Comparison of ENCODE assay signal across 8 mouse cellular contexts in the genomic region with DNA sequence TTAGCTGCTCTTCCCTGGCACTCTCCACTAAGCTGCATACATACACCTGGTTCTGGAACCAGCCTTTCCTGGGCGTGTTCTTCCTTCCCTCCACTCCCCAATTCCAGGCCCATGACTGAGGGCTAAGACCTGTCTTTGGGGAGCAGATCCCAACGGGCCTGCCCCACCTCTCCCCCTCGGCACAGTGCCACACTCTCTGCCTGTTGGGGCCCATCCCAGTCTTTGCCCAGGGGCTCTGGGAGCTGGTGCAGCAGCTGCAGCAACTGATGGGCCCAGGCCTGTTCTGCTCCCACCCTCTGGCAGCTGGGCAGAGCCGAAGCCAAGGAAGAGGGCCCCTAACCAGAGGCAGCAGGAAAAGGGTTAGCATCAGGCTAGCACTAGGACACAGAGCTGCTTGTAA. TPM values are rescaled to one million over a fixed set of nuclear protein-coding genes. Genes with fewer than 3 reads are reported as not detected.
DNase-seq lines count a peak whose midpoint lies in the region; ATAC-seq and TF ChIP-seq lines count a peak whose summit lies in the region.

No protein-coding gene starts in this region.

- peaks cover 54% of the 10 kb centered on the region for H3K4me1 ChIP-seq in lung, embryonic 15.5 days
- peaks cover 65% of the 10 kb centered on the region for H3K4me1 ChIP-seq in forebrain, embryonic 15.5 days
- H3K4me1 ChIP-seq in limb, embryonic 14.5 days (ENCODE audit: control insufficient read depth, insufficient read depth, low read length) = peaks cover 31% of the 10 kb centered on the region
- peaks cover 39% of the 10 kb centered on the region for H3K4me1 ChIP-seq in stomach, embryonic 14.5 days (ENCODE audit: control insufficient read depth, insufficient read depth, low read length)
- peaks cover 24% of the 10 kb centered on the region for H3K4me1 ChIP-seq in thymus, adult 2 months (replicated peaks; ENCODE audit: control insufficient read depth, insufficient read depth, low read length)
- no peaks in the 10 kb centered on the region for H3K4me1 ChIP-seq in cerebellum, adult 2 months (ENCODE audit: control insufficient read depth, insufficient read depth, low read length)

- H3K9ac ChIP-seq in lung, embryonic 15.5 days = peak overlapping the region; percentile 94
- peak overlapping the region; percentile 27; the same call in 1 of the 2 replicates for H3K9ac ChIP-seq in forebrain, embryonic 15.5 days (replicated peaks)
- H3K9ac ChIP-seq in limb, embryonic 14.5 days (ENCODE audit: low read depth, low read length, severe bottlenecking) = peak overlapping the region; percentile 21
- H3K9ac ChIP-seq in stomach, embryonic 14.5 days (replicated peaks; ENCODE audit: low read depth, low read length) = no peak overlapping the region

- no peak for DNase-seq in lung, postnatal 25 days (ENCODE audit: low spot score)
- DNase-seq in limb, embryonic 14.5 days (ENCODE audit: low spot score) = peak; percentile 71
- no peak for DNase-seq in left cerebral cortex, adult 2 months (ENCODE audit: extremely low spot score in 1 of 2, low spot score in 2 of 2)
- no peak for DNase-seq in thymus, adult 2 months
- DNase-seq in cerebellum, adult 2 months = no peak

- TF ChIP-seq CTCF in left cerebral cortex, adult 2 months (IDR thresholded peaks at IDR 0.05) = no peak
- no peak for TF ChIP-seq CTCF in thymus, adult 2 months (IDR thresholded peaks at IDR 0.05; ENCODE audit: borderline replicate concordance, control insufficient read depth, extremely low read depth, insufficient read depth, low read length, poor library complexity)
- TF ChIP-seq CTCF in cerebellum, adult 2 months (IDR thresholded peaks at IDR 0.05; ENCODE audit: borderline replicate concordance, insufficient read depth, low read depth, low read length) = no peak

- 16% methylated on average over 4 of the region's 4 CpGs for WGBS in lung, embryonic 15.5 days
- 3% methylated on average over 4 of the region's 4 CpGs for WGBS in forebrain, embryonic 15.5 days
- 7% methylated on average over 4 of the region's 4 CpGs for WGBS in limb, embryonic 14.5 days
- 15% methylated on average over 4 of the region's 4 CpGs for WGBS in stomach, embryonic 14.5 days
- 78% methylated on average over 4 of the region's 4 CpGs for WGBS in thymus, adult 2 months
- WGBS in cerebellum, adult 2 months = 31% methylated on average over 4 of the region's 4 CpGs

- peak overlapping the region; percentile 81 for H3K4me3 ChIP-seq in lung, embryonic 15.5 days
- peak overlapping the region; percentile 64 for H3K4me3 ChIP-seq in forebrain, embryonic 15.5 days
- H3K4me3 ChIP-seq in limb, embryonic 14.5 days (replicated peaks; ENCODE audit: low read length) = peak overlapping the region; percentile 96
- peak overlapping the region; percentile 93 for H3K4me3 ChIP-seq in stomach, embryonic 14.5 days (ENCODE audit: low read depth, low read length)
- no peak overlapping the region for H3K4me3 ChIP-seq in left cerebral cortex, adult 2 months
- no peak overlapping the region for H3K4me3 ChIP-seq in thymus, adult 2 months (ENCODE audit: control insufficient read depth, insufficient read depth, low read length)
- no peak overlapping the region for H3K4me3 ChIP-seq in cerebellum, adult 2 months (replicated peaks; ENCODE audit: insufficient read depth, low read depth, low read length)

- no peaks in the 10 kb centered on the region for H3K27me3 ChIP-seq in lung, embryonic 15.5 days
- peaks cover 5% of the 10 kb centered on the region; the same call in 1 of the 2 replicates for H3K27me3 ChIP-seq in forebrain, embryonic 15.5 days
- no peaks in the 10 kb centered on the region for H3K27me3 ChIP-seq in limb, embryonic 14.5 days (ENCODE audit: control insufficient read depth, insufficient read depth, low read length)
- H3K27me3 ChIP-seq in stomach, embryonic 14.5 days (ENCODE audit: control insufficient read depth, insufficient read depth, low read length) = no peaks in the 10 kb centered on the region
- peaks cover 21% of the 10 kb centered on the region for H3K27me3 ChIP-seq in thymus, adult 2 months (ENCODE audit: control insufficient read depth, insufficient read depth, low read length)
- peaks cover 10% of the 10 kb centered on the region; the same call in 1 of the 2 replicates for H3K27me3 ChIP-seq in cerebellum, adult 2 months (ENCODE audit: control insufficient read depth, insufficient read depth, low read length)

- H3K27ac ChIP-seq in lung, embryonic 15.5 days = peak overlapping the region; percentile 97
- H3K27ac ChIP-seq in forebrain, embryonic 15.5 days (replicated peaks) = peak overlapping the region; percentile 65
- 0 out of 2 replicates have a peak overlapping the region, but pooled peaks have one; percentile 53 for H3K27ac ChIP-seq in limb, embryonic 14.5 days (replicated peaks; ENCODE audit: low read depth, low read length)
- H3K27ac ChIP-seq in stomach, embryonic 14.5 days (ENCODE audit: low read length) = peak overlapping the region; percentile 79
- no peak overlapping the region for H3K27ac ChIP-seq in left cerebral cortex, adult 2 months
- H3K27ac ChIP-seq in thymus, adult 2 months (ENCODE audit: control insufficient read depth, insufficient read depth, low read length) = no peak overlapping the region
- H3K27ac ChIP-seq in cerebellum, adult 2 months (ENCODE audit: insufficient read depth, low read length) = no peak overlapping the region

- H3K9me3 ChIP-seq in lung, embryonic 15.5 days = no peaks in the 10 kb centered on the region
- no peaks in the 10 kb centered on the region for H3K9me3 ChIP-seq in forebrain, embryonic 15.5 days
- H3K9me3 ChIP-seq in limb, embryonic 14.5 days (ENCODE audit: control insufficient read depth, low read length) = no peaks in the 10 kb centered on the region
- no peaks in the 10 kb centered on the region for H3K9me3 ChIP-seq in stomach, embryonic 14.5 days (ENCODE audit: control insufficient read depth, low read depth, low read length)

- peak overlapping the region; percentile 62 for H3K4me2 ChIP-seq in lung, embryonic 15.5 days
- peak overlapping the region; percentile 94 for H3K4me2 ChIP-seq in forebrain, embryonic 15.5 days (replicated peaks)
- peak overlapping the region; percentile 72 for H3K4me2 ChIP-seq in limb, embryonic 14.5 days (replicated peaks; ENCODE audit: low read depth, low read length, severe bottlenecking)
- peak overlapping the region; percentile 75 for H3K4me2 ChIP-seq in stomach, embryonic 14.5 days (replicated peaks; ENCODE audit: low read depth, low read length)

- no peak for ATAC-seq in lung, embryonic 15.5 days (ENCODE audit: borderline replicate concordance, extremely low read depth, low FRiP score, low TSS enrichment)
- no peak for ATAC-seq in forebrain, embryonic 15.5 days (replicated peaks)
- ATAC-seq in limb, embryonic 14.5 days (ENCODE audit: low FRiP score, low read depth) = no peak
- ATAC-seq in stomach, embryonic 14.5 days (ENCODE audit: insufficient number of reproducible peaks, insufficient read depth, low FRiP score, low read depth) = no peak

- no peak for TF ChIP-seq POLR2A in limb, embryonic 14.5 days (IDR thresholded peaks at IDR 0.05; ENCODE audit: borderline replicate concordance, extremely low read depth, insufficient read depth, insufficient read length)
- TF ChIP-seq POLR2A in thymus, adult 2 months (IDR thresholded peaks at IDR 0.05; ENCODE audit: control insufficient read depth, extremely low read depth, insufficient read depth, low read length, poor library complexity) = no peak
- TF ChIP-seq POLR2A in cerebellum, adult 2 months (IDR thresholded peaks at IDR 0.05; ENCODE audit: borderline replicate concordance, insufficient read depth, low read length) = no peak

- intact Hi-C loops in left cerebral cortex, adult 2 months (cut with DNase I) = no loop called here

- peaks cover 26% of the 10 kb centered on the region for H3K36me3 ChIP-seq in lung, embryonic 15.5 days
- H3K36me3 ChIP-seq in forebrain, embryonic 15.5 days = no peaks in the 10 kb centered on the region
- peaks cover 43% of the 10 kb centered on the region for H3K36me3 ChIP-seq in limb, embryonic 14.5 days (ENCODE audit: control insufficient read depth, insufficient read depth, low read length)
- peaks cover 27% of the 10 kb centered on the region for H3K36me3 ChIP-seq in stomach, embryonic 14.5 days (ENCODE audit: control insufficient read depth, insufficient read depth, low read length)
- H3K36me3 ChIP-seq in thymus, adult 2 months (ENCODE audit: control insufficient read depth, insufficient read depth, low read length) = no peaks in the 10 kb centered on the region

RNA-seq across cellular contexts. Expression of gene Ajuba, which starts 3.1 kb away (rescaled TPM):
- 49.0 and 52.8 TPM in 2 replicates for polyA plus RNA-seq in lung, embryonic 15.5 days (2015; fragmentation: Nextera tagmentation; extraction: Ambion mirVana)
- polyA plus RNA-seq in forebrain, embryonic 15.5 days (2015; fragmentation: Nextera tagmentation; extraction: Ambion mirVana) = 11.1 and 13.1 TPM in 2 replicates
- 61.4 and 66.1 TPM in 2 replicates for polyA plus RNA-seq in limb, embryonic 14.5 days (2012; rRNA removed)
- 18.1 and 24.2 TPM in 2 replicates for polyA plus RNA-seq in limb, embryonic 14.5 days (2014; fragmentation: Nextera tagmentation; extraction: Ambion mirVana)
- polyA plus RNA-seq in stomach, embryonic 14.5 days (2014; fragmentation: Nextera tagmentation; extraction: Ambion mirVana) = 26.2 and 30.3 TPM in 2 replicates
- 1 to 10 TPM; 1.3 to 2.8 TPM for total RNA-seq in left cerebral cortex, adult 2 months (2021)
- 13.9 and 17.6 TPM in 2 replicates for polyA plus RNA-seq in thymus, adult 2 months (2012; rRNA removed)
- 1.9 TPM in 2 replicates for polyA plus RNA-seq in cerebellum, adult 2 months (2012; rRNA removed)

RNA-seq across cellular contexts. Expression of gene Haus4, which starts 19.8 kb away (rescaled TPM):
- 58.1 and 68.7 TPM in 2 replicates for polyA plus RNA-seq in lung, embryonic 15.5 days (2015; fragmentation: Nextera tagmentation; extraction: Ambion mirVana)
- polyA plus RNA-seq in forebrain, embryonic 15.5 days (2015; fragmentation: Nextera tagmentation; extraction: Ambion mirVana) = 29.6 and 31.6 TPM in 2 replicates
- 33.8 and 39.4 TPM in 2 replicates for polyA plus RNA-seq in limb, embryonic 14.5 days (2012; rRNA removed)
- polyA plus RNA-seq in limb, embryonic 14.5 days (2014; fragmentation: Nextera tagmentation; extraction: Ambion mirVana) = 45.1 and 46.8 TPM in 2 replicates
- polyA plus RNA-seq in stomach, embryonic 14.5 days (2014; fragmentation: Nextera tagmentation; extraction: Ambion mirVana) = 48.2 and 52.5 TPM in 2 replicates
- 1 to 10 TPM; 2.2 to 2.7 TPM for total RNA-seq in left cerebral cortex, adult 2 months (2021)
- 47.2 and 61.5 TPM in 2 replicates for polyA plus RNA-seq in thymus, adult 2 months (2012; rRNA removed)
- polyA plus RNA-seq in cerebellum, adult 2 months (2012; rRNA removed) = 9.5 and 9.9 TPM in 2 replicates

RNA-seq across cellular contexts. Expression of gene 4931414P19Rik, which starts 31.5 kb away (rescaled TPM):
- polyA plus RNA-seq in lung, embryonic 15.5 days (2015; fragmentation: Nextera tagmentation; extraction: Ambion mirVana) = 8.6 and 8.8 TPM in 2 replicates
- polyA plus RNA-seq in forebrain, embryonic 15.5 days (2015; fragmentation: Nextera tagmentation; extraction: Ambion mirVana) = 8.0 and 8.9 TPM in 2 replicates
- 13.5 and 14.0 TPM in 2 replicates for polyA plus RNA-seq in limb, embryonic 14.5 days (2012; rRNA removed)
- polyA plus RNA-seq in limb, embryonic 14.5 days (2014; fragmentation: Nextera tagmentation; extraction: Ambion mirVana) = 4.4 and 7.3 TPM in 2 replicates
- polyA plus RNA-seq in stomach, embryonic 14.5 days (2014; fragmentation: Nextera tagmentation; extraction: Ambion mirVana) = 7.9 and 8.3 TPM in 2 replicates
- total RNA-seq in left cerebral cortex, adult 2 months (2021) = 1 to 10 TPM; 8.3 to 9.0 TPM
- polyA plus RNA-seq in thymus, adult 2 months (2012; rRNA removed) = 8.7 and 9.8 TPM in 2 replicates
- 3.2 and 4.0 TPM in 2 replicates for polyA plus RNA-seq in cerebellum, adult 2 months (2012; rRNA removed)

RNA-seq across cellular contexts. Expression of gene Psmb5, which starts 43.6 kb away (rescaled TPM):
- polyA plus RNA-seq in lung, embryonic 15.5 days (2015; fragmentation: Nextera tagmentation; extraction: Ambion mirVana) = 378 and 407 TPM in 2 replicates
- polyA plus RNA-seq in forebrain, embryonic 15.5 days (2015; fragmentation: Nextera tagmentation; extraction: Ambion mirVana) = 430 and 444 TPM in 2 replicates
- 196 and 235 TPM in 2 replicates for polyA plus RNA-seq in limb, embryonic 14.5 days (2012; rRNA removed)
- 357 and 375 TPM in 2 replicates for polyA plus RNA-seq in limb, embryonic 14.5 days (2014; fragmentation: Nextera tagmentation; extraction: Ambion mirVana)
- polyA plus RNA-seq in stomach, embryonic 14.5 days (2014; fragmentation: Nextera tagmentation; extraction: Ambion mirVana) = 355 and 361 TPM in 2 replicates
- 100 to 1,000 TPM; 166 to 167 TPM for total RNA-seq in left cerebral cortex, adult 2 months (2021)
- 239 and 266 TPM in 2 replicates for polyA plus RNA-seq in thymus, adult 2 months (2012; rRNA removed)
- polyA plus RNA-seq in cerebellum, adult 2 months (2012; rRNA removed) = 221 and 225 TPM in 2 replicates

RNA-seq across cellular contexts. Expression of gene Psmb11, which starts 47.0 kb away (rescaled TPM):
- polyA plus RNA-seq in lung, embryonic 15.5 days (2015; fragmentation: Nextera tagmentation; extraction: Ambion mirVana) = 0.94 and 4.7 TPM in 2 replicates
- 0.15 TPM in 1 of 2 replicates, not detected in the other for polyA plus RNA-seq in forebrain, embryonic 15.5 days (2015; fragmentation: Nextera tagmentation; extraction: Ambion mirVana)
- 0.01 and 0.09 TPM in 2 replicates for polyA plus RNA-seq in limb, embryonic 14.5 days (2012; rRNA removed)
- polyA plus RNA-seq in limb, embryonic 14.5 days (2014; fragmentation: Nextera tagmentation; extraction: Ambion mirVana) = not detected in 2 replicates
- polyA plus RNA-seq in stomach, embryonic 14.5 days (2014; fragmentation: Nextera tagmentation; extraction: Ambion mirVana) = 0.06 TPM in 1 of 2 replicates, not detected in the other
- total RNA-seq in left cerebral cortex, adult 2 months (2021) = not detected
- polyA plus RNA-seq in thymus, adult 2 months (2012; rRNA removed) = 67.6 and 92.4 TPM in 2 replicates
- 0.10 TPM in 1 of 2 replicates, not detected in the other for polyA plus RNA-seq in cerebellum, adult 2 months (2012; rRNA removed)

Comparison
In these comparisons a context has a peak if more than half of its experiments do, and no peak if none do; other contexts are left out.
1. H3K27ac ChIP-seq: peak in lung, embryonic 15.5 days (single experiment), forebrain, embryonic 15.5 days (single experiment), limb, embryonic 14.5 days (single experiment) and stomach, embryonic 14.5 days (single experiment); none in left cerebral cortex, adult 2 months (single experiment), thymus, adult 2 months (single experiment) and cerebellum, adult 2 months (single experiment).
2. H3K4me3 ChIP-seq: peak in lung, embryonic 15.5 days (single experiment), forebrain, embryonic 15.5 days (single experiment), limb, embryonic 14.5 days (single experiment) and stomach, embryonic 14.5 days (single experiment); none in left cerebral cortex, adult 2 months (single experiment), thymus, adult 2 months (single experiment) and cerebellum, adult 2 months (single experiment).
3. Peak in every context shown above with its lines, with median percentiles within 50 percentile points of each other: H3K4me2 ChIP-seq.